Mouse (Mus musculus) midbrain, embryonic 15.5 days (tissue): ENCODE results near the gene Ifng. TPM values are rescaled to one million over a fixed set of nuclear protein-coding genes. Genes with fewer than 3 reads are reported as not detected.

Experiments used
- ATAC-seq: fragments of 200-750 bp; cut with Nextera tagmentation; replicated peaks from 2 replicates; pipeline ENCODE4 v1.8.0; 2017; ENCODE audit warnings: moderate TSS enrichment
- H3K27ac ChIP-seq: fragments of 300-500 bp; sonication (generic); 2 replicates; pipeline ENCODE4 v1.5.1; 2015; ENCODE audit warnings: mild to moderate bottlenecking, inconsistent platforms
- H3K27me3 ChIP-seq: fragments of 300-500 bp; sonication (generic); replicated peaks from 2 replicates; pipeline ENCODE4 v1.6.1; 2015; ENCODE audit warnings: inconsistent platforms
- H3K36me3 ChIP-seq: fragments of 300-500 bp; sonication (generic); replicated peaks from 2 replicates; pipeline ENCODE4 v1.6.1; 2015; ENCODE audit warnings: inconsistent platforms
- H3K4me1 ChIP-seq: fragments of 300-500 bp; sonication (generic); 2 replicates; pipeline ENCODE4 v1.6.1; 2015; ENCODE audit warnings: inconsistent platforms
- H3K4me2 ChIP-seq: fragments of 300-500 bp; sonication (generic); 2 replicates; pipeline ENCODE4 v1.6.1; 2015; ENCODE audit warnings: inconsistent platforms, mild to moderate bottlenecking, moderate library complexity
- H3K4me3 ChIP-seq: fragments of 300-500 bp; sonication (generic); 2 replicates; pipeline ENCODE4 v1.5.1; 2015; ENCODE audit warnings: mild to moderate bottlenecking, inconsistent platforms
- H3K9ac ChIP-seq: fragments of 300-500 bp; sonication (generic); 2 replicates; pipeline ENCODE4 v1.6.1; 2015; ENCODE audit warnings: mild to moderate bottlenecking, inconsistent platforms
- H3K9me3 ChIP-seq: fragments of 300-500 bp; sonication (generic); 2 replicates; pipeline ENCODE4 v1.6.1; 2016; ENCODE audit warnings: inconsistent platforms
- WGBS: fragments of 180-500 bp; shearing (Covaris S2); methylation state at CpG from one replicate; pipeline ENCODE4 v1.1.7; 2015; ENCODE audit warnings: mixed read lengths; 5-methylcytosine and 5-hydroxymethylcytosine counted together
- polyA plus RNA-seq: library from polyadenylated mRNA; unstranded; fragments of >200 nt; fragmentation: Nextera tagmentation; extraction: Ambion mirVana; gene quantifications from 2 replicates; pipeline ENCODE4 v1.2.1, GENCODE M21; 2015

The Ifng gene
- polyA plus RNA-seq, 1 experiment from 2014 or later, result not detected

DNA sequence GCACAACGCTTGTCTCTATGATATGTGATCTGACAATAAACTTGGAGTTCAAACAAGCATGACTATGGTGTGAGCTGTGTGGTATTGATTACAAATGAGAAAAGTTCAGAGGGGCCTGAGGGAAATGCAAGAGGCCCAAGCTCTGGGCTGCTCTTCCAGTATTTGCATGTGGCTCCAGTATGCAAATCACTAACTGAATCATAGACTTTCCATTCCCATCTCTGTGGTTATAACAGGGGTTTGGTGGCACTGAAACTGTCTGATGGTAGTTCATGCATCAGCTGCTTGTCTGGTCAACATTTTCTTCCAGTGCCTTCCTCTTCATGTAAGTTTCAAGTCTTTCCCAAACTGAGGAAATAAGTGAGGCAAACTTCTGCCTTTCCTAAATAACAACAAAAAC, 54.5 kb downstream of the Ifng start:
- H3K4me1 ChIP-seq, result no peaks in the 10 kb centered on the region
- H3K9me3 ChIP-seq, result no peaks in the 10 kb centered on the region
- 92% methylated on average over 1 of the region's 1 CpGs for WGBS
- H3K4me3 ChIP-seq, result no peak overlapping the region
- no peak overlapping the region for H3K9ac ChIP-seq
- H3K4me2 ChIP-seq, result no peak overlapping the region
- no peak for ATAC-seq
- H3K27me3 ChIP-seq, result no peaks in the 10 kb centered on the region
- no peak overlapping the region for H3K27ac ChIP-seq
- H3K36me3 ChIP-seq, result no peaks in the 10 kb centered on the region

Other genes with a start within 250 kb of the Ifng start
- gene Il22, start 236.1 kb upstream of the Ifng start, polyA plus RNA-seq, result 0.25 TPM in 1 of 2 replicates, not detected in the other
- 0.14 and 0.21 TPM in 2 replicates for gene Gm32717, start 200.3 kb upstream of the Ifng start, polyA plus RNA-seq
- 0.14 and 0.21 TPM in 2 replicates for gene Gm32802, start 182.4 kb upstream of the Ifng start, polyA plus RNA-seq
- 0.52 TPM in 1 of 2 replicates, not detected in the other for gene Iltifb, start 146.0 kb upstream of the Ifng start, polyA plus RNA-seq
- not detected in 2 replicates for gene Gm9040, start 114.1 kb upstream of the Ifng start, polyA plus RNA-seq
- gene Gm9044, start 108.6 kb upstream of the Ifng start, polyA plus RNA-seq, result not detected in 2 replicates
- not detected in 2 replicates for gene Gm9045, start 103.2 kb upstream of the Ifng start, polyA plus RNA-seq
- gene Gm9046, start 97.8 kb upstream of the Ifng start, polyA plus RNA-seq, result not detected in 2 replicates
- 0.08 TPM in 1 of 2 replicates, not detected in the other for gene Gm9048, start 92.4 kb upstream of the Ifng start, polyA plus RNA-seq
- gene Gm9049, start 86.9 kb upstream of the Ifng start, polyA plus RNA-seq, result not detected in 2 replicates